Mouse (Mus musculus) heart, adult 2 months (tissue): ENCODE results near the gene Fut8. TPM values are rescaled to one million over a fixed set of nuclear protein-coding genes. Genes with fewer than 3 reads are reported as not detected.

ENCODE experiments used
- DNase-seq, 2 experiments: peaks; one replicate each; pipeline ENCODE4 v3.0.0; 2021
- H3K27ac ChIP-seq: fragments of 200-600 bp; 2 replicates; pipeline ENCODE4 v1.8.1; 2022
- H3K27me3 ChIP-seq: fragments of 200-500 bp; 2 replicates; pipeline ENCODE4 v1.6.1; 2012; ENCODE audit warnings: mild to moderate bottlenecking, low read length, inconsistent platforms, mixed read lengths; ENCODE audit not compliant: control insufficient read depth, insufficient read depth
- H3K36me3 ChIP-seq: fragments of 200-500 bp; 2 replicates; pipeline ENCODE4 v1.6.1; 2012; ENCODE audit warnings: low read length, inconsistent platforms; ENCODE audit not compliant: control insufficient read depth, insufficient read depth
- H3K4me1 ChIP-seq: fragments of 200-500 bp; 2 replicates; pipeline ENCODE4 v1.6.1; 2011; ENCODE audit warnings: low read length; ENCODE audit not compliant: control insufficient read depth, insufficient read depth
- H3K4me3 ChIP-seq: fragments of 200-600 bp; 2 replicates; pipeline ENCODE4 v1.8.1; 2022
- H3K79me2 ChIP-seq: fragments of 200-500 bp; replicated peaks from 2 replicates; pipeline ENCODE4 v1.6.1; 2012; ENCODE audit warnings: mild to moderate bottlenecking, inconsistent platforms, low read length, moderate library complexity, mixed read lengths; ENCODE audit not compliant: control insufficient read depth, insufficient read depth
- H3K9ac ChIP-seq: fragments of 200-500 bp; 2 replicates; pipeline ENCODE4 v1.6.1; 2012; ENCODE audit warnings: low read depth, mild to moderate bottlenecking, control low read depth, inconsistent platforms, low read length, mixed read lengths
- CTCF ChIP-seq: fragments of 200-600 bp; IDR thresholded peaks from 2 replicates; pipeline ENCODE4 v1.8.1; 2022; ENCODE audit warnings: antibody characterized with exemption, mild to moderate bottlenecking, moderate library complexity
- EP300 ChIP-seq: fragments of 200-500 bp; IDR thresholded peaks from 2 replicates; pipeline ENCODE4 v1.6.1; 2011; ENCODE audit warnings: low read depth, low read length, control low read depth; ENCODE audit not compliant: insufficient read depth
- POLR2A ChIP-seq: fragments of 200-500 bp; IDR thresholded peaks from 2 replicates; pipeline ENCODE4 v1.6.1; 2011; ENCODE audit warnings: mild to moderate bottlenecking, low read depth, low read length, control low read depth; ENCODE audit not compliant: insufficient read depth
- WGBS: fragments of 180-500 bp; shearing (Covaris S2); methylation state at CpG from one replicate; pipeline ENCODE4 v1.1.7; 2018; 5-methylcytosine and 5-hydroxymethylcytosine counted together
- intact Hi-C: fragments of 180-260 bp; cut with DNase I; formaldehyde crosslinking; loops from one replicate; pipeline ENCODE4 v1.15.1; 2025
- polyA plus RNA-seq: library from polyadenylated mRNA; depleted of rRNA; stranded (reverse); fragments of >200 nt; gene quantifications from 2 replicates; pipeline ENCODE4 v1.2.3, GENCODE M21; 2012
- total RNA-seq, 2 experiments: library from RNA; stranded (reverse); gene quantifications; 2 replicates each; pipeline ENCODE4 v1.2.3; 2021

The Fut8 gene
- total and polyA plus RNA-seq, 3 experiments, result 7.3 to 18.8 (median 14.3) TPM

GRCm38 (mm10) chr12:77501466-77502240 is 263.7 kb downstream of the Fut8 start:
- 30% methylated on average over 7 of the region's 7 CpGs for WGBS
- Histone ChIP-seq H3K9ac (no peak overlapping the region), H3K27me3 (no peaks in the 10 kb centered on the region), H3K79me2 (no peaks in the 10 kb centered on the region), H3K4me3 (no peak overlapping the region), H3K27ac (no peak overlapping the region), H3K4me1 (peaks cover 8% of the 10 kb centered on the region), H3K36me3 (no peaks in the 10 kb centered on the region)
- intact Hi-C loops, result no loop called here
- DNase-seq, result peak in 1 of 2 experiments; percentile 3
- TF ChIP-seq CTCF (no peak), EP300 (no peak), POLR2A (no peak)

DNA sequence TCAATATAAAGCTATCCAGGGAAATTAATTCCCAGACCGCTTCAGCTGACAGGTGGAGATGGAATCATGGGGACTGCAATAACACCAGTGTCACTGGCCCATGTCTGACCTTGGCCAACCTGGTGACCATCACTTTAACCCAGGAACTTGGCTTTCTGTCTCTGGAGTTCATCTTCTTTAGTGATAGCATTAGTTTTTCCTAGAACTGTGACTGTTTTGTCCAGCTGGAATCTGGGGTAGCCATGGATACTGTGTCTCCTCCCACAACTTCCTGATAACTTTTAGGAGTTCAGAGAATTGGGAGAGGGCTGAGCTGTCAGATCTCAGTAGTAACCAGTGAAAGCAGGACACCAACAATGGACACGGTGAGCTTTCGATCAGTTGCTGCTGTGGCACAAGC is 264.3 kb downstream of the Fut8 start:
- Histone ChIP-seq H3K79me2 (no peaks in the 10 kb centered on the region), H3K4me3 (no peak overlapping the region), H3K9ac (no peak overlapping the region), H3K27ac (no peak overlapping the region), H3K4me1 (peaks cover 8% of the 10 kb centered on the region), H3K36me3 (no peaks in the 10 kb centered on the region), H3K27me3 (no peaks in the 10 kb centered on the region)
- TF ChIP-seq CTCF (no peak), POLR2A (no peak), EP300 (no peak)
- intact Hi-C loops, result no loop called here
- DNase-seq, result peak in 1 of 2 experiments; percentile 6
- WGBS, result 43% methylated on average over 3 of the region's 3 CpGs

DNA sequence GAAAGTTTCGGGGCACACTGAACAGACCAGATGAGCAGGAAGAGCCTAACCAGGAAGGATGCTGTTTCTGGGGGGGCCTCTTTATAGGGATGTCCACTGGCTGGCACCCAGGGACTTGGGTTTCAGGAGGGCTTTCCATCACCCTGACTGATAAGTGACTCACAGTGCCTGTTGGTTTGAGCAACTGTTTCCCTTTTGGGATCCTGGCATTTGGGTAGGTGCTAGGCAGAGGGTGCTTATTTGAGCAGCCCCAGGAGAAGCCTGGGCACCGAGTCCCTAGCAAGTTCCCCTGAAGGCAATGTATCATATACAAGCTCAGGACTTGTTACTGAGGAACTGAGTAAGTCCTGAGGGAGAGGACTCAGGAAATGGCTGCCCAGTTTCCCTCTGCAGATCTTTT is 267.5 kb downstream of the Fut8 start:
- H3K36me3 ChIP-seq, result no peaks in the 10 kb centered on the region
- intact Hi-C loops, result no loop called here
- no peak for DNase-seq
- peaks cover 8% of the 10 kb centered on the region for H3K4me1 ChIP-seq
- WGBS, result 74% methylated on average over 2 of the region's 2 CpGs
- H3K27ac ChIP-seq, result no peak overlapping the region
- TF ChIP-seq POLR2A, result no peak
- no peak for TF ChIP-seq CTCF
- TF ChIP-seq EP300, result no peak
- H3K4me3 ChIP-seq, result no peak overlapping the region
- H3K27me3 ChIP-seq, result no peaks in the 10 kb centered on the region
- no peak overlapping the region for H3K9ac ChIP-seq
- H3K79me2 ChIP-seq, result no peaks in the 10 kb centered on the region

DNA sequence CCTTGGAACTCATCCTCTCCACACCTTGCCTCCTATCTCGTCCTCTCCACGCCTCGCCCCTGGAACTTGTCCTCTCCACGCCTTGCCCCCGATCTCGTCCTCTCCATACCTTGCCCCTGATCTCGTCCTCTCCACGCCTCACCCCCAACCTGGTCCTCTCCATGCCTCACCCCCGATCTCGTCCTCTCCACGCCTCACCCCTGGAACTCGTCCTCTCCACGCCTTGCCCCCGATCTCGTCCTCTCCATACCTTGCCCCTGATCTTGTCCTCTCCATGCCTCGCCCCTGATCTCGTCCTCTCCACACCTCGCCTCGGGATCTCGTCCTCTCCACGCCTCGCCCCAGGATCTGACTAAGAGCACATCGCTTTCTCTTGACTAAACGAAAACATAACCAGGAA is 269.8 kb downstream of the Fut8 start:
- no peak overlapping the region for H3K4me3 ChIP-seq
- WGBS, result 73% methylated on average over 24 of the region's 24 CpGs
- TF ChIP-seq EP300 (no peak), CTCF (no peak), POLR2A (no peak)
- H3K9ac ChIP-seq, result no peak overlapping the region
- DNase-seq, result no peak
- no peaks in the 10 kb centered on the region for H3K27me3 ChIP-seq
- no peaks in the 10 kb centered on the region for H3K36me3 ChIP-seq
- no peak overlapping the region for H3K27ac ChIP-seq
- H3K79me2 ChIP-seq, result no peaks in the 10 kb centered on the region
- intact Hi-C loops, result no loop called here
- no peaks in the 10 kb centered on the region for H3K4me1 ChIP-seq

DNA sequence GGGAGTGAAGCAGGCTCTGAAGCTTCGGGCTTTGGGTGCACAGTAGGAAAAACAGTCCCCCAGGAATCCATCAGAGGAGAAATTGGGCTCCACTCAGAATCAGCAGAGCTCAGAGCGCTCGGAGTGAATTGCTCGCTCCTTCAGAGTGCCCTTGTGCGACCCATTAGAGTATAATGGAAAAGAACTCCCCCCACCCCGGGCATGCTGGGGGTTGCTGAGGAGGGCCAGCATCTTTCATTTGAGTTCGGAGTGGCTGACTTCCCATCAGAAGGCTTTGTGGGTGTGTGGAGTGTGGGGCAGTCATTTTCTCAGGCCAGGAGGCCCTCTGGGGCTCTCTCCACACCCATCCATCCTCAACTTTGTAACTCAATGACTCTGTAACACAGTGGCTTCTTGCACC is 272.8 kb downstream of the Fut8 start:
- no peaks in the 10 kb centered on the region for H3K27me3 ChIP-seq
- no peak overlapping the region for H3K4me3 ChIP-seq
- TF ChIP-seq POLR2A (no peak), EP300 (no peak), CTCF (no peak)
- DNase-seq, result no peak
- H3K79me2 ChIP-seq, result no peaks in the 10 kb centered on the region
- no peak overlapping the region for H3K27ac ChIP-seq
- no peaks in the 10 kb centered on the region for H3K36me3 ChIP-seq
- H3K9ac ChIP-seq, result no peak overlapping the region
- 87% methylated on average over 7 of the region's 7 CpGs for WGBS
- no peaks in the 10 kb centered on the region for H3K4me1 ChIP-seq
- intact Hi-C loops, result no loop called here

DNA sequence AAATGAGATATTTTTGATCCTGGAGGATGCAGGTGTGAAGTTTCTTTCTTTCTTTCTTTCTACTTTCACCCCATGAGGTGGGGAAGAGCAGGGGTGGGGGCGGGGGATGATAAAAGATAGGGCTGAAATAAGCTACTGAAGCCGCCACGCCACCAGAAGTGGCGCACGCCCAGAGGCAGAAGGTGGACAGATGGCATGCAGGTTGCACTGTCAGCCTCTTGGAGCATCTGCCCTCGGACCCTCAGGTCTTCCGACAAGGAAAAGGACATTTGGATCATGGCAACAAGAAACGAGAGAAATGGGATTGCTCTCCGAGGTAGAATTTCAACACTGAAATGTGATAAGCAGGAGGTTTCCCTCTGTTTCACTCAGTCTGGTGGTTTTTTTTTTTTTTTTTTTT is 273.3 kb downstream of the Fut8 start:
- H3K27ac ChIP-seq, result no peak overlapping the region
- no peak overlapping the region for H3K4me3 ChIP-seq
- H3K36me3 ChIP-seq, result no peaks in the 10 kb centered on the region
- no peak for TF ChIP-seq EP300
- TF ChIP-seq POLR2A, result no peak
- TF ChIP-seq CTCF, result no peak
- H3K27me3 ChIP-seq, result no peaks in the 10 kb centered on the region
- intact Hi-C loops, result no loop called here
- no peak overlapping the region for H3K9ac ChIP-seq
- no peaks in the 10 kb centered on the region for H3K4me1 ChIP-seq
- H3K79me2 ChIP-seq, result no peaks in the 10 kb centered on the region
- WGBS, result 78% methylated on average over 9 of the region's 9 CpGs
- DNase-seq, result no peak
